Mouse (Mus musculus) stomach, postnatal 0 days (tissue): ENCODE measurements at regions not wholly inside any gene's neighbourhood (a gene's known extent, or its start where the extent isn't known, plus 50 kb on each side); places are given as distances from the start of the nearest gene placed in this dataset.

ENCODE experiments used
- CTCF ChIP-seq: IDR thresholded peaks from 2 replicates; pipeline ENCODE4 v1.5.1; 2016; ENCODE audit warnings: antibody characterized with exemption, low read depth, mild to moderate bottlenecking, moderate library complexity
- EP300 ChIP-seq: optimal IDR thresholded peaks from 2 replicates; pipeline ENCODE3; 2016; ENCODE audit warnings: antibody characterized with exemption

GRCm38 (mm10) chr4:125852545-125852944 lies 171.8 kb upstream of the Csf3r start:
- TF ChIP-seq CTCF (no peak), EP300 (no peak)
